Mouse (Mus musculus): ENCODE measurements around the gene Iqcj.

DNA sequence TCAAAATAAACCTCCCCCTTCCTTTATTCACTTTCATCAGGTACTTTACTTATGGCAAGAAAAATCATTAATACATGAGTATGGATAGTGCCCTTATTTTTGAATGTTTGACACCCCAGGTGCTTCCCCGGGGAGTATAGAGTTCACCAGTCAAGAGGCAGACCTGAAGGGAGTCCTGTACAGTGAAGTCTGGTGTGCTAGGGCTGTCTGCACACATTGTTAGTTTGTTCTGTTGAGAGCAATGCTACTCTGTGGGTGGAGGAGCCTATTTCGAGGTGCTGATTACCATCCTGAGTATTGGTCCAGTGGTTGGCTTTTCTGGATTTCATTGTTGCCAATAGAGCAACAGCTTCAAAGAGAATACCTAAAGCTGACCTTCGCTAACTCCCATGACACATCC is 26.1 kb downstream of the Iqcj start:
- TF ChIP-seq CTCF (IDR thresholded peaks at IDR 0.05; ENCODE audit: low read depth, low read length) (no peak), POLR2AphosphoS5 (IDR thresholded peaks at IDR 0.05; ENCODE audit: insufficient replicate concordance, low read depth, low read length) (no peak)

Data from G1E (cell line).